Mouse (Mus musculus) T-helper 2 cell (primary cell): ENCODE results near the gene Nkx2-5.

Experiments
- in situ Hi-C: fragments of 300-600 bp; cut with MboI, MseI; formaldehyde crosslinking; loops from one replicate; pipeline ENCODE4 v1.15.1; 2025; ENCODE audit warnings: high pct_unique_total_duplicates

Gene Nkx2-5

DNA sequence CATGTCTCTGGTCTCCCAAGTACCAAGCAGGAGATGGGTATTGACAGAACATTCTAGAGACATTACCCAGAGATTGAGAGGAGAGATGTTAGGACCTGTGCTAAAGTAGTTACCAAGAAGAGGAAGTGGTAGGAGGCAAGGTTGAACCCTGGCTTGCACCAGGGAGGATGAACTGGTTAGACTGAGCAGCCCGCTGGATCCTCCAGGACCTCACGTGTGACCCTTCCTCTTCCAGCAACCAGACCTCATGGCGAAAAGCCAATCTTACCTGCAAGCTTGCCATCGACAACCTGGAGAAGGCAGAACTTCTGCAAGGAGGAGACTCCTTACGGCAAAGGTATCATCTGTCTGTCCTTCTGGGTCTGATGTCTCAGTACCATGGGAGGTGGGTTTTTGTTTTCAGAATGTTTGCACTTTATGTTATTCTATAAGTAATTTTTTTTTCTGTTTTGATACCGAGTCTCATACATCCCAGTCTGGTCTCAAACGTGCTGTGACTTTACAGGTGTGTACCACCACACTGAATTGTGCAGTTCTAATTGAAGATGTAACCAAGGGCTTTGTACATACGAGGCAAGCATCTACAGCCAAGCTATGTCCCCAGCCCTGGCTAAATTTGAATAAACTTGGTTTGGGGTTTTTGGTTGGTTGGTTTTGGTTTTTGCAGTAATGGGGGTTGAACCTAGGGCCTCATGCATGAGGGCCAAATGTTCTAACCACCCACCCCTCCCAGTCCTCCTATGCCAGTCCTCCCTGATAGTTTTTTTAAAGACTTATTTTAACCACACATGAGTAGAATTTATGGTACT lies 55.1 kb downstream of the Nkx2-5 start:
- in situ Hi-C loops = loop anchor here (5.0 kb wide), 1 partner anchor 88 kb away; no protein-coding TSS in a partner anchor

DNA sequence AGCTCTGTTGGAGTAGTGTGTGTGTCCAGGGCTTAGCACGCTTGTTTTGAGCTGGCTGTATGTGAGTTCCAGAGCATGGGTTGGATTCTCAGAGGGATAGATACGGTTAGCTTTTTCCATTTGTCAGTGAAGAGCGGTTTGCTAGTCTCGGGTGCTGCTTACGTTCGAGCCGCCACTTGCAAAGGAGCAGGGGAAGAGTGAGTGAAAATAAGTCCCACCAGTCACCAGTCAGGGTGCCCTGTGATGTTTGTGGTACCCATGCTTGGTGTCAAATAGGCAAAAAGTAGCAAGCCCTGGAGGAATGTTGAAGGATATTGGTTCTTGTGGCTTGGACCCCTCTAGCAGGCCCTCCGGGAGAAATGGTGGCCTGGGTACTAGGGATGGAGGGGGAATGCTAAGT lies 55.8 kb downstream of the Nkx2-5 start:
- in situ Hi-C loops = no loop called here
